Mouse (Mus musculus) adrenal gland, adult 10 weeks (tissue): Measurements from ENCODE around the gene Gper1. TPM values are rescaled to one million over a fixed set of nuclear protein-coding genes. Genes with fewer than 3 reads are reported as not detected.

Experiments used
- polyA plus RNA-seq: library from polyadenylated mRNA; stranded (reverse); fragments of 350-450 nt; fragmentation: Illumina TruSeq; extraction: RNeasy Lipid Tissue Mini Kit (QIAGEN cat#74804); gene quantifications from one replicate; pipeline ENCODE4 v1.2.3, GENCODE M21; 2014; ENCODE audit warnings: low read depth, low replicate concordance

Gene Gper1
- not detected for polyA plus RNA-seq

DNA sequence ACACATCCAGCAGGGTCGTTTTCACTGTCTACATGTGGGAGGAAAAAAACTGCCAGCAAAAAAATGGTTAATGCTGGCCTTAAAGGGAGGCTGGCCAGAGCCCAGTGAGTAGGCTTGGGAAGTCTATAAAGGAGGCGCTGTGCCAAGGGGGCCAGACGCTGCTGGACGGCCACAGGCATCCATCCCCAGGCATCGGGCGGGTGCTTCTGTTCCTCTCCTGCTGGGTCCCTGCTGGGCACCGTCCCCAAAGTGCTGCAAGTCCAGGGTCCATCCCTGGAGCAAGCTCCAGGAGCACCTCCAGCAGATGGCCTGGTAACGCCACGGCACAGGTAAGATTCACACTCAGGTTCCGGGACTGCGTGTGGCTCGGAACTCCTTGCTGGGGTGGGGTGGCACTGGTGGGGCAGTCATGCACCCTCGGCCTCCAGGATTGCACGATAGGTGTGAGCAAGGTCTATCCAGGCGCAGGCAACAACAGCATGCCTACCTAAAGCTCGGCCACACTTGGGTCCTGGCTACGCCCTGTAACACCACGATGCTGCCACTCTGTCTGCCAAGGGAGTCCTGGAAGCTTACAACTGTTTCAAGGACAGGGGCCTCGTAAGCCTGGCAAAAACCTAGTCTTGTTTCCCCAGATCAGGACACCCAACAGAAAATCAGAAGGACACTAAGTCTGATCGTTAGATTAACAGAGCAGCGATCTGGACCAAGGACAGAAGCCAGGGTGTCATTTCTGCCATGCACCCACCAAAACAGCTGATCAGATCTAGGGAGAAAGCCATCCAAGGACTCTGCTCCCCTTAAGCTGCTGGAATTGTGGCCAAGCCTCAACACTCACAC is at the start of gene Gper1:
TSS of gene Gper1 (plus strand) at position 126 of the 840 bp plus-strand sequence.

DNA sequence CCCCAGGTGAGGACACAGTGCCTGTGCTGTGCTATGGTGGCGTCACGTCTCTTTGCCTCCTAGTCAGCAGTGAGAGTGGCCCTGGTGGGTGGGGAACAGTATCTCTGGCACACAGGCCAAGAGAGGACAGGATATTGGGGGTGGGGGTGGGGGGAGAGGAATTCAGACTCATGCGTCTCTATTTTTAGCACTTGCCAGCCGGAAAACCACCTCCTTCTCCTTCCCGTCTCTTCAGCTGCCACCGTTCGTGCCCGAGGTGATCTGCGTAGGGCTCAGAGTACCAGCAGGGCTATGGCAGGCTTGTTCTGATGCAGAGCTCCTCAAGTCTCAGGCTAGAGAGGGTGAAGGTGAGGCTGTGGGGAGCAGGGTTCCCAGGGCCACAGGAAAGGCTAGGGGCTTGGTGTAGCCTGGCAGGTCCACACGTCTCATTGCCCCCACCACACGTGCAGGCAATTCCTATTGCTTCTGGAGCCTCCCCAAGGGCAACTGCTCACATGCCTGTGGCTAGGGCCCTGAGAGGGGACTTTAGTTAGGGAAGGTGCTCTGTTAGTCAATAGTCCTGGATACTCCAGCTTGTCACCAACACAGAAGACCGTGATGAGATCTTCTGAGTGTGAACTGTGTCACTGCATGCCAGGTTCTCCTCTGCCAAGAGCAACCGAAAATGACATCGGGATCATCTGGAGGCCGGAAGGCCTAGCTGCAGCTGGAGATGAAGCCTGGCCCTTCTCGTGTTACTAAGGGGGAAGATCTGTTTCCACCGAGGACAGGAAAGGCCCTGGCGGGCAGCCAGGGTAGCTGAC is 45.3 kb upstream of the Gper1 start, which contains the start of gene Gpr146:
TSS of gene Gpr146 (plus strand) at position 230 of the 803 bp plus-strand sequence.

DNA sequence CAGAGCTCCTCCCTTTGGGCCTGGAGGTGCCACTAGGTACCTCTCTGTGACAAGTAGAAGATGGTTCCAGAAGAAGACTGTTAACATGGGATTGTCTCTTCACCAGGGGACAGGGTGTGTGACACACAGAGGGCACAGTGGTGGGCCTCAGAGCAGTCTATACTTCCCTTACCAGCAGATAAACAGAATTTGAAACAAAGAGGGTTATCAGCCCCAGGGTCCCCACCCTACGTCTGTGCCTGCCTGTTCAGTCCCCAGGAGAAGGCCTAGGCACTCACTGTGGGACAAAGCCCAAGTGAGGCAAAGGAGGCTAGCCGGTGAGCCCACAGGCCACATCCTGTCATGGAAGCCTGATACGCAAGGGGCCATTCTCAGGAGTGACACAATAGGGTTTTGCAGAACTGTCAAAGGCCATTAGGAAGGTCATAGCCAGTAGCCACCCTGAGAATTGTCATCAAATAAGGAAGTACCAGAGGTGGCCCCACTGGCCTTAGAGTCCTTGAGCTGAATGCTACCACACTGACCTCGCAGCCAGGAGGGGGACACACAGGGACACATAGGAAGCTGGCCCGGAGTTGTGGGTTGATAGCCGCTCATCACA is 18.1 kb upstream of the Gper1 start, which contains the start of gene C130050O18Rik:
TSS of gene C130050O18Rik (plus strand) at position 480 of the 601 bp plus-strand sequence.

DNA sequence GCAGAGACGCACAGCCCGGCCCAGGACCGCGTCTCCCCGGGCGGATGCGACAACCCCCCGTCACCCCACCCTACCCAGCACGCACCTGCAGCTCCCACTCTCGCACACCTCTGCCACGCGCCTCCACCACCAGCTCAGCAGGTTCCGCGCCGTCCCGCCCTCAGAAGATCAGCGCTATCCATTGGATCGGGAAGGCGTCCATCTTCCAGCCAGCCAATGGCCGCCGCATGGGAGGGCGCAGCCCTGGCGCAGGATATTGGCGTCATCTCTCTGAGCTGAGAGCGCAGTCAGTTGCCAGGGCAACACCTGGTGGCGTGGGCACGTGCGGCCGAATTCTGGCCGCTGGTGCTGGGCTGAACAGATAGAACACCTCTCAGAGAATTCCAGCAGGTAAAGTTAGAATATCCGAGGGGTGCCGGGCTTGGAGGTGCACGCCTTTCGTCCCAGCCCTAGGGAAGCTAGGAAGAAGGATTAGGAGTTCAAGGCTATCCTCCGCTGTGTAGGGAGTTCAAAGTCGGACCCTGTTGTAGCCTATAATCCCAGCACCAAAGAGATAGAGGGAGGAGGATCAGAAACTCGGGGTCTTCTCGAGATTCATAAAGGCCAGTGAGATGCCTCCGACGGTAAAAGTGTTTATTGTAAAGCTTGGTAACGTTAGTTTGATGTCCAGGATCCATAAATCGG is 37.6 kb downstream of the Gper1 start, which contains the start of gene 3110082I17Rik:
TSS of gene 3110082I17Rik (minus strand) at position 144 of the 684 bp plus-strand sequence.

Other genes starting within 250 kb of the Gper1 start
- 24.5 TPM for gene Sun1, start 222.5 kb upstream of the Gper1 start, polyA plus RNA-seq
- gene Get4, start 170.8 kb upstream of the Gper1 start, polyA plus RNA-seq = 19.6 TPM
- gene Adap1, start 97.5 kb upstream of the Gper1 start, polyA plus RNA-seq = not detected
- 20.6 TPM for gene Cox19, start 71.7 kb upstream of the Gper1 start, polyA plus RNA-seq
- gene Cyp2w1, start 70.5 kb upstream of the Gper1 start, polyA plus RNA-seq = not detected
- gene Gpr146, start 45.5 kb upstream of the Gper1 start, polyA plus RNA-seq = 4.9 TPM
- not detected for gene C130050O18Rik, start 17.9 kb upstream of the Gper1 start, polyA plus RNA-seq
- 0.99 TPM for gene 3110082I17Rik, start 37.4 kb downstream of the Gper1 start, polyA plus RNA-seq
- 31.7 TPM for gene Zfand2a, start 61.4 kb downstream of the Gper1 start, polyA plus RNA-seq
- gene Uncx, start 120.3 kb downstream of the Gper1 start, polyA plus RNA-seq = not detected